Mouse (Mus musculus): Measurements from ENCODE around the gene Samd15.

- TF ChIP-seq CTCF (conservative IDR thresholded peaks at IDR 0.05; ENCODE audit: insufficient read depth, insufficient read length, low read depth, low read length), result no peak
- no peak for TF ChIP-seq POLR2A (IDR thresholded peaks at IDR 0.05; ENCODE audit: low read depth, low read length)
These were observed 37.5 kb downstream of the Samd15 start for GRCm38 (mm10) chr12:87236882-87237483.
